Mouse (Mus musculus): ENCODE measurements around the gene Slc35f4.
"Not testable (repeated sequence)": the region's sequence is repeated elsewhere in the genome, so short reads cannot be mapped to it uniquely, and the experiment has no call there.

Slc35f4 gene

DNA sequence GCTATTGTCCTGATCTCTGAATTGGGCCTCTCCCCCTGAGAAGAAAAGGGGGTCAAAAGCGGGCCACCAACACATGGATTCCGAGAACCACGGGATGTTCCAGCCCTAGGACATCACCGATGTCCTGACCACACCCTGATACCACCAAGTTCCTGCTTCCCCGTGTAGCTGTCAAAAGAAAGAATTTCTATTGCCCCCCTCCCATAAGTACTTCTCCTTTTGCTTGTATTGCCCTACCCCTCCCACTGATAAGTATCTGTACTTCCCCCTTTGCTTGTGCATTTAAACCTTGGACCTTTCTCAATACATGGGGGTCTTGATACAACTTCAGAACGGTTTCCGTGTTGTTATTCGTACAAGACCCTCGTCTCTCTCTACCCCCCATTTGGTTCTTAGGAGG lies 247.4 kb downstream of the Slc35f4 start:
- in situ Hi-C loops (cut with MboI) = not testable (repeated sequence)

GRCm38 (mm10) chr14:49277642-49278041 lies 248.2 kb downstream of the Slc35f4 start:
- in situ Hi-C loops (cut with MboI) = no loop called here

DNA sequence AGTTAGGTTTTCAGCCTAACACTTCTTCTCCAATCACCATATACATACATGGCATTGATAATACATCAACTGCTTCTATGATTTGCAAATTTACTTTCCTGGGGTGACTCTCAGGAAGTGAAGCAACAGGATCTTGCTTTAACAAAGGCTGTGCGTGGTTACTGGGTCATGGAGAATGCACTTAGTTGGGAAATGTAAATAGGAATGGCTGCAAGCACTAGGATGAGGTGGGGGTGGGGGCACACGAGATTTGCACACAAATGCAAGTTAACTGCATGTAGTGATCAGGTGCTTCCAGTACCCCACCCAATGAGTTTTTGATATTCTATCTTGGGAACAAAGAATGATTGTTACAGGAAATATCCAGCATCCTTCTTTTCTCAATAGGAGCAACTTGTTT lies 250.5 kb downstream of the Slc35f4 start:
- in situ Hi-C loops (cut with MboI) = no loop called here

DNA sequence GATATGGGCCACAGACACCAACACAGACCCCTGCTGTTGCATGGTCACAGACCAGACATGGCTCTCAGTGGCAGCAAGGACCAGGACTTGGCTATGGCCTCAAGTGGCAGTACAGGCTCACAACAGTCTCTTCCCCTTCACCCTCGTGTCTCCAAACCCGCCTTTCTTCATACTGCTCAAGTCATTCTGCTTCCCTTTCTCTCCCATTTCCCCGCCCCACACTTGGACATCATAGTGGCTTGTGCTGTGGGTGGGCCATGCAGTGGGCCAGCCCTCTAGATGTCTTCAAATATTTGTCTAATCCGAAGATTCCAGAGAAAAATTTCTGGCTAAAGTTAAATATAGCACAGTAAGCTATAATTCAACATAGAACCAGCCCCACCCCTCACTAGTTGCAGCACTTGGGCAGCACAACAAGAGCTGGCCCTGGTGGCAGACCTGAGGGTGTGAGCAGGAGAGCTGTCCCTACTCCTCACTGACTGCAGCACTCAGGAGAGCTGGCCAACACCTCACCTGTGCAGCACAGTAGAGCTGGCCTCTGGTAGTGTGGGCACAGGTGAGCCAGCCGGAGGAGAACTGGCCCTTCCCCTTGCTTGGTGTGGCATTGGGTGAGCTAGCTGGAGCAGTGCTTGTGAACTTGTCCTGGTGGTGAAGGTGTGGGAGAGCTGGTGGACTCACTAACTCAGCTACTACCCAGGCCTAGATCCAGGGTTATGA lies 260.4 kb downstream of the Slc35f4 start:
- in situ Hi-C loops (cut with MboI) = no loop called here
